Mouse (Mus musculus) cortical plate, adult 2 months (tissue): ENCODE results near the gene Ints1.

Experiments
- CTCF ChIP-seq: fragments of 200-500 bp; IDR thresholded peaks from 2 replicates; pipeline ENCODE4 v1.5.1; 2011; ENCODE audit warnings: mild to moderate bottlenecking, control low read depth, low read length; ENCODE audit not compliant: insufficient read depth; ENCODE audit errors: extremely low read depth
- POLR2A ChIP-seq: fragments of 200-500 bp; IDR thresholded peaks from 2 replicates; pipeline ENCODE4 v1.6.1; 2011; ENCODE audit warnings: mild to moderate bottlenecking, low read length, control low read depth; ENCODE audit not compliant: insufficient read depth; ENCODE audit errors: extremely low read depth

DNA sequence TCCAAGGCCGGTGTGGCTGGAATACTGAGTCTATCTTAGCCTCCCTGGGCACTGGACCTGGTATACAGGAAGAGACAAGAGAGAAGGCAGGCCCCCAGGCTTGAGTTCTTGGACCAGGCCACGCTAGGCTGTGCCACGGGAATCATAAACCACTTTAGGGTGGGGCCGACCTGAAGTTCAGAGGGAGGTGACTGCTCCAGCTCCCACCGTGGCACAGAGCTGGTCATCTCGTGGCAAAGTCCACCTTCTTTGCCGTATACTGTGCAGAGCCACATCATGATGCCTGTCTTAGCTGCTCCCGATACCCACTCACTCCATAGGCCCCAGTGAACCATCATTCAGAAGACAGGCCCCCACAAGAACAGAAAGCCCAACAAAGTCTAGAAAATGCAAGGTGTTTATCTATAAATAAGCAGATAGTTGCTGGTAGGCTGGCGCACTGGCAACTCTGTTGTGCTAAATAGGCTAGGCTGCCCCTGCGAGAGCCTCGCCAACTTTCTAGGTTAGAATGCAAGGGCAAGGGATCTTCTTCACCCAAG, 29.2 kb upstream of the Ints1 start:
- TF ChIP-seq CTCF (no peak), POLR2A (no peak)
